Mouse (Mus musculus) urinary bladder, postnatal 10 days (tissue): ENCODE results near the gene Erich3.

Source experiments
- DNase-seq: peaks from one replicate; pipeline ENCODE4 v3.0.0; 2022; ENCODE audit warnings: low spot score

Gene Erich3

DNA sequence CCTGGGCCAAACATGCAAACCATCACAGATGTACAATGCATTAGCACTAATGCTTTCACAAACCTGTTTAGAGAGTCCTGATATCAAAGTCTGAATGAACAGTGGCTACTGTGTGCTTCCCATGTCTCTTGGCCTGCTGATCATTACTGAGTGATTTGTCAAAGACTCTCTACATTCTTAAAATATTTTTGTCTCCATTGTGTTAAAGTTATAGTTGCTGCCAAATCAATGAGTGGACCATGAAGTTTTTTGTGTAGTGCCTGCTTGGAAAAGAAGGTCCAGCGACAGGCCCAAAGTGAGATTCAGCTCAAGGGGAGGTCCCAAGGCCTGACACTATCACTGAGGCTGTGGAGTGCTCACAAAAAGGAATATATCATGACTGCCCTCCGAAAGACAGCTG lies 108.0 kb downstream of the Erich3 start:
- no peak for DNase-seq

DNA sequence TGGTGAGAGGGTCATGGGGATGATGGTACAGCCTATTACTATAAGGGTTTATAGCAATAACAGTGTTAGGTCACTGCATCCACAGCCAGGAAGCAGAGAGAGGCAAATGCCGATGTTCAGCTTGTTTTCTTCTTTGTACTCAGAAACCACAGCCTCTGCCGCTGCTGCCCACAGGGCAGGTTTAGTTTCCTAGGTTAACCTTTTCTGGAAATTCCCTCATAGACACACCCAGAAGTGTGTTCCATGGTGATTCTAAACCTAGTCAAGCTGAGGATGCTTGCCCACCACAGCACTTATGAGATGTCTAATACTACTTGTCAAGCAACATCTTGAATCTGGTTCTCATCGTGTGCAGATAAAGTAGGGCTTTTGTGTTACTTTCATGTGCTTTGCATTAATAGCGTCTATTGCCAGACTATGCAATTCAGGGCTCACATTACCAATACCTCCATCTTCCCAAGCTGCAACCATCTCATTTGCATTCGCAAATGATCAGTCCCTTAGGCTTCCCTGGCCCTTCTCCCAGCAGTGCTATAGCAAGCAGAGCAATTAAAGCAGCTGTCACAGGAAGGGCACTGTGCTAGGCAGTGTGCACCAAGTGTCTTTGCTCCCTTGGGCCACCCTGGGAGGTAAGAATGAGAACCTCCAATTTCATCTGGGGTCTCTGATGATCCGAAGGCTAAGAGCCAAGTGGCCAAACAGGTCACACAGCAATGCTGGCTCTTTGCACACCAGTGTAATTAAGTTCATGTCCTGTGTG lies 115.4 kb downstream of the Erich3 start:
- DNase-seq, result no peak

GRCm38 (mm10) chr3:154786354-154786753 lies 122.7 kb downstream of the Erich3 start:
- no peak for DNase-seq

GRCm38 (mm10) chr3:154787611-154788010 lies 124.0 kb downstream of the Erich3 start:
- no peak for DNase-seq

DNA sequence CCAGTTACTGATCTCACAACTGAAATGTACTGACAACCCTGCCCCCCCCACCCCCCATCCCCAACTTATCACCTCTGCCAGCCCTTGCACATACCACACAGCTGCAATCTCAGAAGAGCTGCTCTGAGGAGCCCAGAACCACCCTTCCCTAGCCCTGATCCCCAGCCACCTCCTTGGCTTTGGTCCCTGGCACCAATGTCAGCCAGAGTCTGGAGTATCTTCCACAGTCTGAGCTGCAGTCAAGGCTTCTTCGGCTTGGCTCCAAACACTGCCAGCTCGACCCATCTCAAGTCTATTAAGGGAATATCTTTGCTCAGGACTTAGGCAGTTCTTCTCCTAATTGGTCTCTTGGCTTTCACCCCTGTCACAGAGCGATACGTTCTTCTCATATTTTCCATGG lies 129.9 kb downstream of the Erich3 start:
- DNase-seq, result no peak

GRCm38 (mm10) chr3:154798806-154799205 lies 135.1 kb downstream of the Erich3 start:
- DNase-seq, result no peak

GRCm38 (mm10) chr3:154800454-154800853 lies 136.8 kb downstream of the Erich3 start:
- DNase-seq, result no peak

DNA sequence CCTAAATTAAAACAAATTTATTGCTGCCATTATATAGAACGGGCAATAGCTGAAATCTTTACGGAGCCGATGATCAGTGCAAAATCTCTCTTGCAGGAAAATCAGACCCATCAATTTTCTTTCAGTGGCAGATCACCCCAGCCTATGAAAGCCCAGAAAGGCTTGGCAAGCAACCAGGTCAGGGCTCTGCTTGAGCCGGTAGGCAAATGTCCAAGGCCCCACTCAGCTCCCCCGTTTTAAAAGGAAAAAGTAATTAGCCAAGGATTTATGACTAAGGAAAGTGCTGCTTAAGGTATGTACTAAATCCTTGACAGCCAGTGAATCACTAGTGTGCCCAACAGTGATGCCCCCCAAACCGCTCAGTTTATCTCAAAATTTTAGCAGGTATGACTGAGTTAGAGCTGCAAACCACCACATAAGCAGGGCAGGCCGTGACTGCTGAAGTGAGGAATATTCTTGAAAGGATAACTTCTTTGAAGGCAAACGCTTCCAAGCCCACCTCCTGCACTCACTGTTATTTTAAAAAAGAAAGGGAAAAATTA lies 137.3 kb downstream of the Erich3 start:
- DNase-seq, result no peak

GRCm38 (mm10) chr3:154806626-154807025 lies 143.0 kb downstream of the Erich3 start:
- DNase-seq, result no peak

DNA sequence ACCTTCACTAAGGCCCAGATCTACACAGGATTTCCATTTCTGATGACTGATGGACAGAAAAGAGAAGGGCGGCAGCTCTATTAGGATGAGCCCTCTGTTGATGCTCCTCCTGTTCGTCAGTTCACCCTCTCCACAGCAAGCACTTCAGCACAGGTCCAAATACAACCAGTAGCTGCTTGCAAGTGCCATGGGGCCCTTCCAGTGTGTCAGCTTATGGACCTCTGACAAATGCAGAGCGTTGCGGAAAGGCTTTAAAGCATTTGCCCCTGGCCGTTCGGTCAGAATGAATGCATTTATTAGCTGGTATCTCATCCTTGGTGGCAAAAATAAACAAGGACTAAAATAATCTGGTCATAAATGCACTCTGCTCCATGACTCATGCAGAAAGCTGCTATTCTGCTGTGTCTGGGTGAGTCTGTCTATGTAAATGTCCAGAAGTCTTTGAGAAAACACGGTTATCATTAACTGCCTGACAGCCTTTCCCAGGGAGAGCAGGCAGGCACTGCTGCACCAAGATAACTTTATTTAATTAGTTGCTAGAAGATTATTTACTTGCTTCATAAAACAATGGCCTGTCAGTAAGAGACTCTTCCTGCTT lies 146.7 kb downstream of the Erich3 start:
- DNase-seq, result no peak

DNA sequence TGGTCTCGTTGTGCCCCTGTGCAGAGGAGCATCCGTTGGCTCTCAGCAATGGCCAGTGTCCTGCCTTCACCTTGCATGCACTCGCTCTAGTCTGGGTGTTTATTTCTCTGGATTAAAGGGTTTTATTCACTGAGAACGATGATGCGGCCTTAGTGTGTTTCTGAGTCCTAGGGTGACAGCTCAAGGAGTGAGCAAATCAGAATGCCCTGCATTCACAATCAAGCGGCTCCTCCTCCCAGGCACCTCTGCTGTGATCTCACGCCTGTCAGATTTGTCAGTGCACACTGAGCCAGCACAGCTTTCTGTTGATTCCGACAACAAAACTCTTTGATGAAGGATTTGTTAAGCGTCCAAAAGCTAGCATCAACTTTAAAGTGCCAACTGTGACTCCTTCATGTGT lies 147.6 kb downstream of the Erich3 start:
- no peak for DNase-seq

DNA sequence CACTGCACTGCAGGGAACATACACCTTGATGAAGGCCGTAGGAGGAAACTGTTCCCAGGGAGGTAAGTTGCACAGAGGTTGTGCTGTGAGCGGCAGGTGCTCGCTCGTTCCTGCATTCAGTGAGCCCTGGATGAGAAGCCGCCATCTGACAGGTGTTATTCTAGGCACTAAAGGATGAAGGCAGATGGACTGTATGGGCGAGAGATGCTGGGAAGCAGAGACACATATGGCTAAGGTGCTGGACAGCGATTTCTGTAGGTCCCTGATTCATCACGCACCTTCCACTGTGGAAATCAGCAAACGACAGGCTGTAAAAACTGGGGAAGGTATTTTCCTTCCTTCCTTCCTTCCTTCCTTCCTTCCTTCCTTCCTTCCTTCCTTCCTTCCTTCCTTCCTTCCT lies 148.2 kb downstream of the Erich3 start:
- no peak for DNase-seq

DNA sequence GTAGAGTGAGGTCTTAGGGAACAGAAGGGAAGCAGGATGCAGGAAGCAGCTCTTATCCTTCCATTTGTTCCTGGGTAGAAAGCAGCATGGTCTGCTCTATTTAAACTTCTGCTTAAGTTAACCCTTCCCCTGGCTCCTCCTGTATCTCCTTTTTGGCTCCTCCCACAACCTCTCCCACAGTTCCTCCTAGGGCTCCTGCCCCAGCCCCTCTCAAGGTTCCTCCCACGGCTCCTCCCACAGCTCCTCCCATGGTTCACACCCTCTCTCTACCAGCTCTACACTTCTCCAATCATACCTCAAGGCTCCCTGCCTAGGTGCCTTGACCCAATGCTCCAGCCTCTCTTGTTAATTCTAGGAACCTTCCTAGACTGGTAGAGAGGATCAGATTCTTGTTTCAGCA lies 149.2 kb downstream of the Erich3 start:
- no peak for DNase-seq

GRCm38 (mm10) chr3:154815606-154816005 lies 151.9 kb downstream of the Erich3 start:
- no peak for DNase-seq

- DNase-seq, result no peak
Measured at GRCm38 (mm10) chr3:154816231-154816630, 152.6 kb downstream of the Erich3 start.

GRCm38 (mm10) chr3:154816801-154817625 lies 153.4 kb downstream of the Erich3 start:
- no peak for DNase-seq
